Mouse (Mus musculus): ENCODE results near the gene Heatr4. TPM values are rescaled to one million over a fixed set of nuclear protein-coding genes. Genes with fewer than 3 reads are reported as not detected.
"Not testable (repeated sequence)": the region's sequence is repeated elsewhere in the genome, so short reads cannot be mapped to it uniquely, and the experiment has no call there.

The Heatr4 gene
- polyA plus RNA-seq, 1 experiment, result not detected

DNA sequence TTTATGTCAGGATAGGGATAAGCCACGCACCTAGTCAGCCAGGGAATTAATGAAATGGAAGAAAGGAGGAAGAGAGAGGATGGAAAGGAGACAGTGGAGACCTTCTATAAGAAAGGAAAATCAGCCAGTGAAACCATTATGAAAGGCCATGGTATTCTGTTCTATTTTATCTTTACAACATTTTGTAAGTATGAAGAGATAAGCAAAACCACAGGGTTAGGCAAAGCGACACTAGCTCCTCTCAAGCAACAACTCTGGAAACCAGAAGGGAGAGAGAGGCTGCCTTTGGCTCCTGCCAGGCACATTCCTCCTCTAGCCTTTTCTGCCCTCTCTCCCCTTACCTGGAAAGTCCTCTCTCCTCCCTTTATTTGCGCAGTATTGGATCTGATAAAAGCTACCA lies 42.7 kb downstream of the Heatr4 start:
- Histone ChIP-seq H3K4me1 (ENCODE audit: control insufficient read depth, insufficient read depth, low read length) (peaks cover 15% of the 10 kb centered on the region), H3K4me3 (replicated peaks; ENCODE audit: extremely low read depth, low read depth, low read length) (no peak overlapping the region)
- no peak for DNase-seq
- TF ChIP-seq POLR2A (IDR thresholded peaks at IDR 0.05; ENCODE audit: borderline replicate concordance, extremely low read depth, low read depth, low read length), result no peak
- TF ChIP-seq CTCF (IDR thresholded peaks at IDR 0.05; ENCODE audit: insufficient read depth, low read length), result no peak
- WGBS, result 77% methylated on average over 3 of the region's 3 CpGs

DNA sequence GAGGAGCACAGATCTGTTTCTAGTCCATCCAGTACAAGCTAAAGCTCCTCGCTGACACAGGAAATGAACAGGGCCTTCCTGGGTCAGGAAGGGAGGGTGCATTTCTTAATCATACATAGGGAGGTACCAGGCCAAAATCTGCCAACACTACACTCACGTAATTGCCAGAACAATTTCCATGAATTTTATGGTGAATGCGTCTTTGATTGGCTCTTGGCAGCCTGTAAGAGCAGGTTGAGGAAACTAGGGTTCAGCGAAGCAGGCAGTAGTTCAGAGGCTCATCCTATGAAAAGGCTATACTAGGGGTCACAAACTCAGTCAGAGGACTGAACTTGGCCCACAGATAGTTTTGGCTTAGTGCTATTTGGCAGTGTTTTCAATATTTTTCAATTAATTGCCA lies 44.6 kb downstream of the Heatr4 start:
- no peak overlapping the region for H3K4me3 ChIP-seq (replicated peaks; ENCODE audit: extremely low read depth, low read depth, low read length)
- H3K4me1 ChIP-seq (ENCODE audit: control insufficient read depth, insufficient read depth, low read length), result peaks cover 15% of the 10 kb centered on the region
- TF ChIP-seq POLR2A (IDR thresholded peaks at IDR 0.05; ENCODE audit: borderline replicate concordance, extremely low read depth, low read depth, low read length) (no peak), CTCF (IDR thresholded peaks at IDR 0.05; ENCODE audit: insufficient read depth, low read length) (no peak)
- DNase-seq, result no peak
- 35% methylated on average over 4 of the region's 4 CpGs for WGBS

GRCm38 (mm10) chr12:83939332-83939731 lies 45.3 kb downstream of the Heatr4 start:
- peaks cover 15% of the 10 kb centered on the region for H3K4me1 ChIP-seq (ENCODE audit: control insufficient read depth, insufficient read depth, low read length)
- no peak overlapping the region for H3K4me3 ChIP-seq (replicated peaks; ENCODE audit: extremely low read depth, low read depth, low read length)
- 79% methylated on average over 2 of the region's 2 CpGs for WGBS
- no peak for TF ChIP-seq CTCF (IDR thresholded peaks at IDR 0.05; ENCODE audit: insufficient read depth, low read length)
- no peak for TF ChIP-seq POLR2A (IDR thresholded peaks at IDR 0.05; ENCODE audit: borderline replicate concordance, extremely low read depth, low read depth, low read length)
- DNase-seq, result no peak

DNA sequence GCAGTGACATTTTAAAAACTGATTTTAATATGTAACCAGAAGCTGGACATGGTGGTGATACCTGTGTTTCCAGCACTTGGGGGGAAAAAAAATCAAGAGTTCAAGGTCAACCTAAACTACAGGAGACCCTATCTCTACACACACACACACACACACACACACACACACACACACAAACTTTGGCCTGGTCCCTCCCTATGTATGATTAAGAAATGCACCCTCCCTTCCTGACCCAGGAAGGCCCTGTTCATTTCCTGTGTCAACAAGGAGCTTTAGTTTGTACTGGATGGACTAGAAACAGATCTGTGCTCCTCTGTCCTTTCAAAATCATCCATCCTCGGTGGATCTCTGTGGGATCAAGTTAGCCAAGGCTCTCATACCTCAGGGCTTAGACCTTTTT lies 46.1 kb downstream of the Heatr4 start:
- not testable (repeated sequence) for DNase-seq; H3K4me3 ChIP-seq (replicated peaks; ENCODE audit: extremely low read depth, low read depth, low read length)
- H3K4me1 ChIP-seq (ENCODE audit: control insufficient read depth, insufficient read depth, low read length), result peaks cover 15% of the 10 kb centered on the region
- 21% methylated on average over 1 of the region's 1 CpGs for WGBS

DNA sequence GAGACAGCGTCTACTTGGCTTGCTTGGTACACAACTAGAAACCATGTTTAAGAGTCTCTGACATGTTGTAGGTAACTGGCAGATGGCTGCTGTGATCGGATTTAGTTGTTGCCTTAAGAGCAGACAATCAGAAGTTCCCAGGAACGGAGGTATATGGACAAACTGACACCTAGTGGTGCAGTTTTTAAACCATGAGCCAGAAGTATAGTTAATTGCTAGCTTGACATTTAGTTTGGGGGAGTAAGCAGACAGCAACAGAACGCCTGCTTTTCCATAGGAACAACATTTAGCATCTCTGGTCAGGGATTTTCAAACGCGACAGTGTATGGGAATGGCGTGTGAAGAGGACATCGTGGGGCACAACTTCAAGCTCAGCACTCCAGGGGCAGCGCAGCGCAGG lies 47.1 kb downstream of the Heatr4 start:
- WGBS, result 60% methylated on average over 10 of the region's 10 CpGs
- no peak overlapping the region for H3K4me3 ChIP-seq (replicated peaks; ENCODE audit: extremely low read depth, low read depth, low read length)
- TF ChIP-seq CTCF (IDR thresholded peaks at IDR 0.05; ENCODE audit: insufficient read depth, low read length) (no peak), POLR2A (IDR thresholded peaks at IDR 0.05; ENCODE audit: borderline replicate concordance, extremely low read depth, low read depth, low read length) (no peak)
- H3K4me1 ChIP-seq (ENCODE audit: control insufficient read depth, insufficient read depth, low read length), result peaks cover 15% of the 10 kb centered on the region
- no peak for DNase-seq

GRCm38 (mm10) chr12:83929186-83929804 lies 55.4 kb downstream of the Heatr4 start:
- WGBS, result 18% methylated on average over 2 of the region's 2 CpGs
- H3K4me1 ChIP-seq (ENCODE audit: control insufficient read depth, insufficient read depth, low read length), result peaks cover 21% of the 10 kb centered on the region
- TF ChIP-seq POLR2A (IDR thresholded peaks at IDR 0.05; ENCODE audit: borderline replicate concordance, extremely low read depth, low read depth, low read length), result no peak
- no peak for TF ChIP-seq CTCF (IDR thresholded peaks at IDR 0.05; ENCODE audit: insufficient read depth, low read length)
- no peak for DNase-seq
- no peak overlapping the region for H3K4me3 ChIP-seq (replicated peaks; ENCODE audit: extremely low read depth, low read depth, low read length)

DNA sequence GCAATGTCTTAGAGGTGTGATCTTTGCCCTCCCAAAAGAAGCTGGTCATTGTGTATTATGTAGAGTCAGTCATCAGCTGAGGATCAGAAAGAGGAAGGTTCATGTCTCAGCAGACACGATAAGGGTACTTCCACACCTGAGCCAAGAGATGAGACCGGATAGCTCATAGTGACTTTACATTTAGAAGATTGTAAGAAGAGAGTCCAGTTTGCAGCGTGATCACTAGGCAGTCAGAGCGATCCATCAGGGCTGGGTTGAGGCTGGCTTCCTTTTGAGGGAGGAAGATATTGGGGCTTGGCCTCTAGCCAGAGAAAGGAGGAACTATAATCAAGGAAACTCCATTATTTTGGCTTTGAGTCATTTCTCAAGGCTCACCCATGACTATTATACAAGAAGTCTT lies 56.9 kb downstream of the Heatr4 start:
- TF ChIP-seq CTCF (IDR thresholded peaks at IDR 0.05; ENCODE audit: insufficient read depth, low read length), result no peak
- TF ChIP-seq POLR2A (IDR thresholded peaks at IDR 0.05; ENCODE audit: borderline replicate concordance, extremely low read depth, low read depth, low read length), result no peak
- WGBS, result 31% methylated on average over 4 of the region's 4 CpGs
- DNase-seq, result no peak
- no peak overlapping the region for H3K4me3 ChIP-seq (replicated peaks; ENCODE audit: extremely low read depth, low read depth, low read length)
- peaks cover 21% of the 10 kb centered on the region for H3K4me1 ChIP-seq (ENCODE audit: control insufficient read depth, insufficient read depth, low read length)

- Histone ChIP-seq H3K4me3 (replicated peaks; ENCODE audit: extremely low read depth, low read depth, low read length) (no peak overlapping the region), H3K4me1 (ENCODE audit: control insufficient read depth, insufficient read depth, low read length) (peaks cover 21% of the 10 kb centered on the region)
- TF ChIP-seq POLR2A (IDR thresholded peaks at IDR 0.05; ENCODE audit: borderline replicate concordance, extremely low read depth, low read depth, low read length) (no peak), CTCF (IDR thresholded peaks at IDR 0.05; ENCODE audit: insufficient read depth, low read length) (no peak)
- DNase-seq, result no peak
- WGBS, result 28% methylated on average over 2 of the region's 2 CpGs
Observed at GRCm38 (mm10) chr12:83926061-83926460, 58.6 kb downstream of the Heatr4 start.

GRCm38 (mm10) chr12:83925160-83925703 lies 59.4 kb downstream of the Heatr4 start:
- no peak for DNase-seq
- TF ChIP-seq CTCF (IDR thresholded peaks at IDR 0.05; ENCODE audit: insufficient read depth, low read length) (no peak), POLR2A (IDR thresholded peaks at IDR 0.05; ENCODE audit: borderline replicate concordance, extremely low read depth, low read depth, low read length) (no peak)
- Histone ChIP-seq H3K4me3 (replicated peaks; ENCODE audit: extremely low read depth, low read depth, low read length) (no peak overlapping the region), H3K4me1 (ENCODE audit: control insufficient read depth, insufficient read depth, low read length) (peaks cover 21% of the 10 kb centered on the region)
- 69% methylated on average over 7 of the region's 7 CpGs for WGBS

DNA sequence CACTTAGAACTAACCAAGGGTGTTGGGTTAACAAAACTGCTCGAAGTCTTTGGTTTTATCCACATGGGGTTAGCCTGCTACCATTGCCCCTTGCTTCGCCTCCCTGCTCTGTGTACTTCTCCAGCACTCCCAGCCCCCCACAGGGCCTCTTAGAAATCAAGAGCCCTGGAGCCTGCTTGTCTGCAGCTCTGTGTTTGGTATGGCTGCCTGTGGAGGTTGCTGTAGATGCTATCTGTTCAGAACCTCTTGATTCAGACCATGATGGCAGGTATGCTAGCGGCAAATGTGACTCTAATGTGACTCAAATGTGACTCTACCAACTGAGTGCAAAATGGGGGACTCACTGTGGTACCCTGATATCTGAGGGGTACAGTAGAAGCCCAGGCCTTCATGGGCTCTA lies 60.3 kb downstream of the Heatr4 start:
- TF ChIP-seq POLR2A (IDR thresholded peaks at IDR 0.05; ENCODE audit: borderline replicate concordance, extremely low read depth, low read depth, low read length), result no peak
- TF ChIP-seq CTCF (IDR thresholded peaks at IDR 0.05; ENCODE audit: insufficient read depth, low read length), result no peak

More for the DNA sequence above, 60.3 kb downstream of the Heatr4 start:
- DNase-seq, result no peak
- 84% methylated on average over 3 of the region's 3 CpGs for WGBS
- Histone ChIP-seq H3K4me3 (replicated peaks; ENCODE audit: extremely low read depth, low read depth, low read length) (no peak overlapping the region), H3K4me1 (ENCODE audit: control insufficient read depth, insufficient read depth, low read length) (peaks cover 21% of the 10 kb centered on the region)

All from lung, adult 2 months (tissue).